Mouse (Mus musculus) left cerebral cortex, adult 2 months (tissue): ENCODE data around the gene B3gnt9. TPM values are rescaled to one million over a fixed set of nuclear protein-coding genes. Genes with fewer than 3 reads are reported as not detected.
"Not testable (repeated sequence)": the region's sequence is repeated elsewhere in the genome, so short reads cannot be mapped to it uniquely, and the experiment has no call there.

ENCODE experiments used
- DNase-seq, 2 experiments: peaks; one replicate each; pipeline ENCODE4 v3.0.0; 2021 to 2022; ENCODE audit warnings: low spot score in 2 of 2, mixed read lengths in 1 of 2; ENCODE audit errors: extremely low spot score in 1 of 2
- H3K27ac ChIP-seq: fragments of 200-600 bp; 2 replicates; pipeline ENCODE4 v1.8.1; 2022
- H3K4me3 ChIP-seq: fragments of 200-600 bp; 2 replicates; pipeline ENCODE4 v1.8.1; 2022
- CTCF ChIP-seq: fragments of 200-600 bp; IDR thresholded peaks from 2 replicates; pipeline ENCODE4 v1.8.1; 2022; ENCODE audit warnings: antibody characterized with exemption, mild to moderate bottlenecking, moderate library complexity
- intact Hi-C: fragments of 180-260 bp; cut with DNase I; formaldehyde crosslinking; loops from one replicate; pipeline ENCODE4 v1.15.1; 2025
- total RNA-seq, 2 experiments: library from RNA; stranded (reverse); gene quantifications; 2 replicates each; pipeline ENCODE4 v1.2.3; 2021

The B3gnt9 gene
- total RNA-seq, 2 experiments from 2014 or later = 2.1 to 2.8 TPM

DNA sequence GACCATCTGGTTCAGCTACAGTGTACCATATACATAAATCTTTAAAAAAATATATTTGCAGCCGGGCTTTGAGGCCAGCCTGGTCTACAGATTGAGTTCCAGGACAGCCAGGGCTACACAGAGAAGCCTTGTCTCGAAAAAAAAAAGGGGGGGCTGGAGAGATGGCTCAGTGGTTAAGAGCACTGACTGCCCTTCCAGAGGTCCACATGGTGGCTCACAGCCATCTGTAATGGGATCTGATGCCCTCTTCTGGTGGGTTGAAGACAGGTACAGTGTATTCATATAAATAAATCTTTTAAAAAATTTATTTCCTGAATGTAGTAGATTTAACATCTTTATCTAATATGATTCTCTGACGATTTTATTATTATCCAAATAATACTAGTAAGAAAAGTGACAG, 36.8 kb upstream of the B3gnt9 start:
- H3K4me3 ChIP-seq, H3K27ac ChIP-seq, DNase-seq: not testable (repeated sequence)
- peak; percentile 45 for TF ChIP-seq CTCF
- intact Hi-C loops = loop anchor here (2.0 kb wide), 1 partner anchor 637 kb away; no protein-coding TSS in a partner anchor

DNA sequence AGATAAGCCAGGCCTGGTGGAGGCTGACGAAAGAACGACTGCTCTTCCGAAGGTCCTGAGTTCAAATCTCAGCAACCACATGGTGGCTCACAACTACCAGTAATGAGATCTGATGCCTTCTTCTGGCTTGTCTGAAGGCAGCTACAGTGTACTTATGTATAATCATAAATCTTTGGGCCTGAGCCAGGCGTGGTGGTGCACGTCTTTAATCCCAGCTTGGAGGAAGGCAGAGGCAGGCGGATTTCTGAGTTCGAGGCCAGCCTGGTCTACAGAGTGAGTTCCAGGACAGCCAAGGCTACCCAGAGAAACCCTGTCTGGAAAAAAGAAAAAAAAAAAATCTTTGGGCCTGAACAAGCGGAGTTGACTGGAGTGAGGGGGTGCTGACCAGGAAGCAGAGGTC, 36.4 kb upstream of the B3gnt9 start:
- intact Hi-C loops = loop anchor here (2.0 kb wide), 1 partner anchor 637 kb away; no protein-coding TSS in a partner anchor
- not testable (repeated sequence) for H3K4me3 ChIP-seq, DNase-seq

GRCm38 (mm10) chr8:105290554-105291314, 35.8 kb upstream of the B3gnt9 start:
- TF ChIP-seq CTCF = peak; percentile 89
- intact Hi-C loops = loop anchor here (2.0 kb wide), 1 partner anchor 636 kb away; no protein-coding TSS in a partner anchor
- H3K27ac ChIP-seq = no peak overlapping the region
- DNase-seq = peak; percentile 76 to 79
- H3K4me3 ChIP-seq = peak overlapping the region; percentile 61; the same call in 1 of the 2 replicates

More for the DNA sequence above, 36.4 kb upstream of the B3gnt9 start:
- not testable (repeated sequence) for H3K27ac ChIP-seq

- Histone ChIP-seq H3K4me3 (peak within 1 kb of the TSS; percentile 61), H3K27ac (peak within 1 kb of the TSS; percentile 86)
- no peak for DNase-seq
- intact Hi-C loops = loop anchor here (2.0 kb wide), 1 partner anchor 635 kb away; no protein-coding TSS in a partner anchor
- TF ChIP-seq CTCF = peak; percentile 48
These were observed 35.0 kb upstream of the B3gnt9 start, which contains the start of gene 4931428F04Rik for GRCm38 (mm10) chr8:105289805-105290460. Gene 4931428F04Rik, minus strand, starts transcription at chr8:105289864.

DNA sequence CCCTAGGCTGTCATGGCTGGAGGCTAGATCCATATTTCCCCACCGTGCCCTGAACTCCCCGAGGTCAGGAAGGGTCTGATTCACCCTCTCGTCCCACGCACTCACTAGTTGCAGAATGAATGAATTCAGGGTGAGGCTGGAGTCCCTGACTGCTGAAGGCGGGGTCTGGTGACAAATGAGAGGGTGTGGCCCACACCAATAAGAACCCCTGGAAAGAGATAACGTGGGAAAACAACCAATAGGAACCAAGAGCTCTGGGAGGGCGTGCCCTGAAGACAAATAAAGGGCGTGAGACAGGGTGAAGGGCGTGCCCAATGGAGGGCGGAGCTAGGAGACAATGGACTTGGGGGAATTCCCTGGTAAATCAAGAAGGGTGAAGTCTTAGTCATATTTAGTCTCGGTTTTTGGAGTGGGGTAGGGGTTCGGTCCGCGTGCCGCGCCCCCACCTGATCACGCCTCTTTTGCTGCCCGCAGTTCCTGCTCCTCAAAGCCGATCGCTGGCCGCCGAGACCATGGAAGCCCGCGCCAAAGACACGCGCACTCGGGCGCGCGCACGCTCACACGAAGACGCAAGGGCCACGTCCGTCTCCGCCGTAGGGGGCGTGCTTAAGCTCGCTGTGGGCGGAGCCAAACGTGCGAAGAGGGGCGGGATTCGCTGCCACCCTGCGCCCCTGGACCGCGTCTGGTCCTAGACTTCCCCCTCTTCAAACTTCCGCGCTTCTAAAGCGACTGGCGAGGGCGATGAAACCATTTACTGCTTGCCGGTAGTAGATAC, 34.2 kb upstream of the B3gnt9 start:
- peak; percentile 94 to 95 for DNase-seq
- peak overlapping the region; percentile 86 for H3K27ac ChIP-seq
- no peak; the same call in none of the 2 replicates for TF ChIP-seq CTCF
- H3K4me3 ChIP-seq = peak overlapping the region; percentile 61
- intact Hi-C loops = no loop called here

GRCm38 (mm10) chr8:105288231-105288630, 33.3 kb upstream of the B3gnt9 start:
- Histone ChIP-seq H3K27ac (no peak overlapping the region), H3K4me3 (peak overlapping the region; percentile 61)
- no peak for TF ChIP-seq CTCF
- intact Hi-C loops = no loop called here
- DNase-seq = no peak

DNA sequence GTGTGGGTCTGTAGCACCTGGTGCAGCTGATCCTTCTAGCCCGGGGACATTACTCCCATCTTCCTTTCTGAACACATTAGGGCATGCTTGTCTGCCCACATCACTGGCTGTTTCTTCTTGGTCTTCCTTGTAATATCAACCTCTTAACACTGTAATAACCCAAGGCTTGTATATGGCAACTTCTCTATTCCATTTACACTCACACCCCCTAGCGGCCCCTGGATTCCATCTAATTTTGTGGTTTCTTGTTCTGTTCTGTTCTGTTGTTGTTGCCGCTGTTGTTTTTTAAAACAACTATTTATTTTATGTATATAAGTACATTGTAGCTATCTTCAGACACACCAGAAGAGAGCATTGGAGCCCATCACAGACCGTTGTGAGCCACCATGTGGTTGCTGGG, 32.0 kb upstream of the B3gnt9 start:
- no peak for DNase-seq
- no peak overlapping the region for H3K4me3 ChIP-seq
- intact Hi-C loops = no loop called here
- no peak; the same call in 1 of the 2 replicates for TF ChIP-seq CTCF
- H3K27ac ChIP-seq = no peak overlapping the region

DNA sequence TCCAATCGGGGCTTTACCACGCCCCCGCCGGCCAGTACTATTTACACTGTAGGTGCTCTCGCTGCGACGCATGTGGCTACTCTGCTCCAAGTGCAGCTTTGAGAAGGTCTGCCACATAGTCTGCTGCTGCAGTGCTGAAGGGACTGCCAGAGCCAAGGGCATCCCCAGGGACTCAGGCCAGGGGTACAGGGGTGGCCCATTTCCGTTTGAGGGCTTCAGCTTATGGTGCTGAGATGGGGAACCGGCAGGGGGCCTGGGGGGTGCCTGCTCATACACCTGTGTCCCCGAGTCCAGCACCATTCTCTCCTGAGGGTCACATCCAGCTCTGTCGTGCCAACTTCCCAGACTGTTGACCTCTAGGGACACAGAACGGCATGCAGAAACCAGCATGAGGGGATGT, 30.6 kb upstream of the B3gnt9 start:
- no peak overlapping the region for H3K4me3 ChIP-seq
- no peak for DNase-seq
- H3K27ac ChIP-seq = no peak overlapping the region
- TF ChIP-seq CTCF = no peak
- intact Hi-C loops = no loop called here

DNA sequence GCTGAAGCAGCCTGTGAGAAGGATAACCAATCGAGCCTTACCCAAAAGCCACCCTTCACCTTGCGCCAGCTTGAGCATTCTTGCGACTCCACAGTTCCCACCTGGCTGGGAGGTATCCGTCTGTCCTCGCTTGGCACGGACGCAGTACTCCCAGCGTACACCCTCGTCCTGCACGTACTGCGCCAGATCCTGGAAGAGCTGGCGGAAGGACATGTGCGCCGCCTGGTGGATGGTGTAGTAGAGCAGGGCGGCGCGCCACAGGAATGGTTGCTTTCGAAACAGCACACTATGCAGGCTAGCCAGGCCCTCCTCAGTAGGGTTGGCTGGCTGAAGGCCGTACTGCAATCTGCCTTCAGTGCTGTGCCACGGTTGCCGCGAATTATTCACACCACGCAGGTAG, 28.1 kb upstream of the B3gnt9 start:
- Histone ChIP-seq H3K4me3 (no peak overlapping the region), H3K27ac (no peak overlapping the region)
- DNase-seq = no peak
- peak; percentile 63 for TF ChIP-seq CTCF
- intact Hi-C loops = no loop called here

DNA sequence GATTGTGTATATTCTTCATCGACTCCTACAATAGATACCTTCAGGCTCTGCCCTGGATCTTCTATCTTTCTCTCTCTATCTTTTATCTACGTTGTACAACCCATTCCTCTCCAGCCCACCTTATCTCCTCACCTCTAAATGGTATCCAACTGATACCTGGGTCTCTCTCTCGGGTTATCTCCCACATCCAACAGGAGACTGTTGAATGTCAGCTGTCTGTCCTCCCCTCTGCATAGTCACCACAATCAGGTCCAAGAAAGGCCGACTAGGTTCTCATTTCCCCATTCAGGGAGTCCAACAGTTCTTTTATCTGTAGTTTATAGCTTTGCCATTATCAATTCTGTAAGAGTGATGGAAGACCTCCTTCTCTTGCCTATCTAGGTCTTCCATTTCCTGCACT, 27.3 kb upstream of the B3gnt9 start:
- Histone ChIP-seq H3K4me3 (no peak overlapping the region), H3K27ac (no peak overlapping the region)
- TF ChIP-seq CTCF = no peak
- intact Hi-C loops = no loop called here
- no peak for DNase-seq

DNA sequence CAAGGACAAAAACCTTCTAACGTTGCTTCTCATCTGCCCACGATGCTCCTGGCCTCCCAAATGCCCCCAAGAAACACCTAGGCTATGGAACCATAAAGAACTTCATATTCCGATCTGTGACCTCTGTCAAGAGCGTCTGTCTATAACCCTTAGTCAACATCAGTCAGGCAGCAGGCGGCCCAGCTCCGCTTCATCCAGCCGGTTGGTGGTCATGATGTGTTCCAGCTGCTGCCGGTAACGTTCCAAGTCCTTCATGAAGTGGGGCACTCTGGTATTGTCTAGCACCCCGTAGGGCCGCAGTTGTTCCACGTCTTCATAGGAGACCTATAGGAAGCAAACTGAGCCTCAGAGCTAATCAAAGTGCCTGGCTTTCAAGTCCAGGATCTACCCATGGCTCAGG, 26.9 kb upstream of the B3gnt9 start:
- intact Hi-C loops = no loop called here
- DNase-seq = no peak
- H3K4me3 ChIP-seq = no peak overlapping the region
- no peak overlapping the region for H3K27ac ChIP-seq
- TF ChIP-seq CTCF = no peak

- intact Hi-C loops = no loop called here
- DNase-seq = no peak
- no peak for TF ChIP-seq CTCF
- Histone ChIP-seq H3K4me3 (no peak overlapping the region), H3K27ac (no peak overlapping the region)
These were observed 25.6 kb upstream of the B3gnt9 start for GRCm38 (mm10) chr8:105280567-105280966.
